Mouse (Mus musculus): ENCODE results near the gene Galnt9. TPM values are rescaled to one million over a fixed set of nuclear protein-coding genes. Genes with fewer than 3 reads are reported as not detected.

Galnt9 gene
- polyA plus RNA-seq, 1 experiment: 1.3 TPM

GRCm38 (mm10) chr5:110546136-110546535 lies 2.0 kb downstream of the Galnt9 start:
- TF ChIP-seq CTCF (IDR thresholded peaks at IDR 0.05; ENCODE audit: extremely low read depth, insufficient read depth, insufficient read length, insufficient replicate concordance) (no peak), POLR2A (IDR thresholded peaks at IDR 0.05; ENCODE audit: low read depth, low read length) (no peak)
- DNase-seq (ENCODE audit: low read depth in 1 of 2, low spot score in 2 of 2): no peak
- H3K4me3 ChIP-seq (ENCODE audit: extremely low read depth, insufficient read depth, insufficient read length): no peak overlapping the region
- peaks cover 5% of the 10 kb centered on the region; the same call in 1 of the 2 replicates for H3K27me3 ChIP-seq (ENCODE audit: control insufficient read depth, insufficient read depth, low read length)
- H3K4me1 ChIP-seq (ENCODE audit: control insufficient read depth, insufficient read depth, insufficient read length): no peaks in the 10 kb centered on the region
- no peak overlapping the region for H3K27ac ChIP-seq (ENCODE audit: insufficient read depth, low read length)
- H3K36me3 ChIP-seq (ENCODE audit: control insufficient read depth, insufficient read depth, low read length): no peaks in the 10 kb centered on the region
- WGBS: 83% methylated on average over 11 of the region's 11 CpGs

GRCm38 (mm10) chr5:110546726-110547406 lies 2.7 kb downstream of the Galnt9 start:
- Histone ChIP-seq H3K27me3 (ENCODE audit: control insufficient read depth, insufficient read depth, low read length) (peaks cover 5% of the 10 kb centered on the region; the same call in 1 of the 2 replicates), H3K36me3 (ENCODE audit: control insufficient read depth, insufficient read depth, low read length) (no peaks in the 10 kb centered on the region), H3K27ac (ENCODE audit: insufficient read depth, low read length) (no peak overlapping the region), H3K4me3 (ENCODE audit: extremely low read depth, insufficient read depth, insufficient read length) (no peak overlapping the region), H3K4me1 (ENCODE audit: control insufficient read depth, insufficient read depth, insufficient read length) (no peaks in the 10 kb centered on the region)
- TF ChIP-seq POLR2A (IDR thresholded peaks at IDR 0.05; ENCODE audit: low read depth, low read length) (no peak), CTCF (IDR thresholded peaks at IDR 0.05; ENCODE audit: extremely low read depth, insufficient read depth, insufficient read length, insufficient replicate concordance) (no peak)
- WGBS: 51% methylated on average over 5 of the region's 5 CpGs
- DNase-seq (ENCODE audit: low read depth in 1 of 2, low spot score in 2 of 2): no peak

DNA sequence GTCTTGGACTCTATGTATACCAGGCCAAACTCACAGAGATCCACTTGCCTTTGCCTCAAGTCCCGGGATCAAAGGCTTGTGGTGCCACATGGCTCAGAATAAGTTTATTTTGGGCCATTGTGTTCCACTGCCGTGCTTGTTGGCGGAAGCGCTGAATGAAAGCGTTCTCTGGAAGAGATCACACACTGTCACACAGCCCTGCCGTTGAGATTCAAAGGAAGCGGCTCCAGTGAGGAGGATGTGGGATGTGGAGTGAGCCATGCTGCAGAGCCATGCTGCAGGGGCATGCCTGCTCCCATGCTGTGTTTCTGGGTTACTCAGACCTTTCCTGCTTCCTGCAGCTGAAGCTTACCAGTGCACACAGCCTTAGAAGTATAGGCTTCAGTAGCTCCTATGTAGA lies 4.3 kb downstream of the Galnt9 start:
- no peak overlapping the region for H3K4me3 ChIP-seq (ENCODE audit: extremely low read depth, insufficient read depth, insufficient read length)
- 42% methylated on average over 7 of the region's 7 CpGs for WGBS
- TF ChIP-seq POLR2A (IDR thresholded peaks at IDR 0.05; ENCODE audit: low read depth, low read length) (no peak), CTCF (IDR thresholded peaks at IDR 0.05; ENCODE audit: extremely low read depth, insufficient read depth, insufficient read length, insufficient replicate concordance) (no peak)
- H3K36me3 ChIP-seq (ENCODE audit: control insufficient read depth, insufficient read depth, low read length): no peaks in the 10 kb centered on the region
- no peak overlapping the region for H3K27ac ChIP-seq (ENCODE audit: insufficient read depth, low read length)
- no peaks in the 10 kb centered on the region for H3K4me1 ChIP-seq (ENCODE audit: control insufficient read depth, insufficient read depth, insufficient read length)
- DNase-seq (ENCODE audit: low read depth in 1 of 2, low spot score in 2 of 2): no peak
- peaks cover 5% of the 10 kb centered on the region; the same call in 1 of the 2 replicates for H3K27me3 ChIP-seq (ENCODE audit: control insufficient read depth, insufficient read depth, low read length)

DNA sequence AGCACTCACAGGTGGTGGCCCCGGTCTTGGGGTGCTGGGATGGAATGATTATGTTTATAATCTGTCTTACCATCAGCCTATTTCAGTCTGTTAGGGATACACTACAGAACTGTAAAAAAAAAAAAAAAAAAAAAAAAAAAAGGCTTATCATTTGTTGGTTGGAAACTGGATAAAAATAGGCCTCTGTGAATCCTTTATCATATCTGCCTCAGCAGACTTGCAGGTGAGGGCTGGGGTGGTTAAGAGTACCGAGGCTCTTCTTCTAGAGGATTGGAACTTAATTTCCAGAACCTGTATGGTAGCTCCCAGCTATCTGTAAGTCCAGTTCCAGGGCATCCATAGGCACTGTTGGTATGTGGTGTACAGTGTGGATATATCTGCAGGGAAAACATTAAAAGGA lies 6.0 kb downstream of the Galnt9 start:
- no peaks in the 10 kb centered on the region for H3K4me1 ChIP-seq (ENCODE audit: control insufficient read depth, insufficient read depth, insufficient read length)
- H3K27ac ChIP-seq (ENCODE audit: insufficient read depth, low read length): no peak overlapping the region
- DNase-seq (ENCODE audit: low read depth in 1 of 2, low spot score in 2 of 2): no peak
- TF ChIP-seq POLR2A (IDR thresholded peaks at IDR 0.05; ENCODE audit: low read depth, low read length) (no peak), CTCF (IDR thresholded peaks at IDR 0.05; ENCODE audit: extremely low read depth, insufficient read depth, insufficient read length, insufficient replicate concordance) (no peak)
- no peaks in the 10 kb centered on the region for H3K36me3 ChIP-seq (ENCODE audit: control insufficient read depth, insufficient read depth, low read length)
- no peaks in the 10 kb centered on the region for H3K27me3 ChIP-seq (ENCODE audit: control insufficient read depth, insufficient read depth, low read length)
- H3K4me3 ChIP-seq (ENCODE audit: extremely low read depth, insufficient read depth, insufficient read length): no peak overlapping the region
- WGBS: 56% methylated on average over 2 of the region's 2 CpGs

DNA sequence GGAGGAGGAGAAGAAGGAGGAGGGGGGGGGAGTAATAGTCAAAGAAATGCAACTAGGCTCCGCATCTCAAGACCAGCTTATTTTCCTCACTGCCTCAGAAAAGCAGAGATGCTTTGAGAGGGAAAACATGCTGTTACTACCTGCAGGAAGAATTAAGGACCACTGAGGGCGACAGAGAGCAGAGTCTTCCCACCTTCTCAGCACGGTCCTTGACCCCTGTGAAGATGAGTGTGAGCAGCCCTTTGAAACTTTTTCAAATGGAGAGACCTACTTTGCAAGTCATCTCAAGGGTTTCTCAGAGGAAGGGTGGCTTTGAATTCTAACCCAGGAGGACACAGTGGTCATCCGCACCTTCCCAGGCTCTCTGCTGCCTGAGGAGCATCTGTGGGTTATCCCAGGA lies 6.7 kb downstream of the Galnt9 start:
- no peak for DNase-seq (ENCODE audit: low read depth in 1 of 2, low spot score in 2 of 2)
- H3K36me3 ChIP-seq (ENCODE audit: control insufficient read depth, insufficient read depth, low read length): no peaks in the 10 kb centered on the region
- TF ChIP-seq CTCF (IDR thresholded peaks at IDR 0.05; ENCODE audit: extremely low read depth, insufficient read depth, insufficient read length, insufficient replicate concordance) (no peak), POLR2A (IDR thresholded peaks at IDR 0.05; ENCODE audit: low read depth, low read length) (no peak)
- H3K4me3 ChIP-seq (ENCODE audit: extremely low read depth, insufficient read depth, insufficient read length): no peak overlapping the region
- H3K27ac ChIP-seq (ENCODE audit: insufficient read depth, low read length): no peak overlapping the region
- WGBS: 25% methylated on average over 4 of the region's 4 CpGs
- H3K27me3 ChIP-seq (ENCODE audit: control insufficient read depth, insufficient read depth, low read length): no peaks in the 10 kb centered on the region
- no peaks in the 10 kb centered on the region for H3K4me1 ChIP-seq (ENCODE audit: control insufficient read depth, insufficient read depth, insufficient read length)

- 69% methylated on average over 3 of the region's 3 CpGs for WGBS
- no peaks in the 10 kb centered on the region for H3K27me3 ChIP-seq (ENCODE audit: control insufficient read depth, insufficient read depth, low read length)
Observed at GRCm38 (mm10) chr5:110552005-110552404, 7.8 kb downstream of the Galnt9 start.

GRCm38 (mm10) chr5:110553315-110553714 lies 9.2 kb downstream of the Galnt9 start:
- DNase-seq (ENCODE audit: low read depth in 1 of 2, low spot score in 2 of 2): no peak
- TF ChIP-seq POLR2A (IDR thresholded peaks at IDR 0.05; ENCODE audit: low read depth, low read length): no peak
- no peak for TF ChIP-seq CTCF (IDR thresholded peaks at IDR 0.05; ENCODE audit: extremely low read depth, insufficient read depth, insufficient read length, insufficient replicate concordance)
- H3K27me3 ChIP-seq (ENCODE audit: control insufficient read depth, insufficient read depth, low read length): no peaks in the 10 kb centered on the region
- H3K27ac ChIP-seq (ENCODE audit: insufficient read depth, low read length): no peak overlapping the region
- no peak overlapping the region for H3K4me3 ChIP-seq (ENCODE audit: extremely low read depth, insufficient read depth, insufficient read length)
- no peaks in the 10 kb centered on the region for H3K36me3 ChIP-seq (ENCODE audit: control insufficient read depth, insufficient read depth, low read length)
- H3K4me1 ChIP-seq (ENCODE audit: control insufficient read depth, insufficient read depth, insufficient read length): no peaks in the 10 kb centered on the region
- 78% methylated on average over 4 of the region's 4 CpGs for WGBS

More at GRCm38 (mm10) chr5:110552005-110552404, 7.8 kb downstream of the Galnt9 start:
- no peaks in the 10 kb centered on the region for H3K4me1 ChIP-seq (ENCODE audit: control insufficient read depth, insufficient read depth, insufficient read length)
- H3K27ac ChIP-seq (ENCODE audit: insufficient read depth, low read length): no peak overlapping the region
- H3K4me3 ChIP-seq (ENCODE audit: extremely low read depth, insufficient read depth, insufficient read length): no peak overlapping the region
- H3K36me3 ChIP-seq (ENCODE audit: control insufficient read depth, insufficient read depth, low read length): no peaks in the 10 kb centered on the region
- TF ChIP-seq POLR2A (IDR thresholded peaks at IDR 0.05; ENCODE audit: low read depth, low read length) (no peak), CTCF (IDR thresholded peaks at IDR 0.05; ENCODE audit: extremely low read depth, insufficient read depth, insufficient read length, insufficient replicate concordance) (no peak)
- no peak for DNase-seq (ENCODE audit: low read depth in 1 of 2, low spot score in 2 of 2)

Measured in spleen, adult 2 months (tissue).